Mouse (Mus musculus) kidney, embryonic 15.5 days (tissue): ENCODE measurements around the gene Plpp2. TPM values are rescaled to one million over a fixed set of nuclear protein-coding genes. Genes with fewer than 3 reads are reported as not detected.

Experiments
- ATAC-seq: fragments of 200-750 bp; cut with Nextera tagmentation; replicated peaks from 2 replicates; pipeline ENCODE4 v1.8.0; 2017; ENCODE audit warnings: moderate TSS enrichment; ENCODE audit not compliant: low FRiP score
- H3K27ac ChIP-seq: fragments of 300-500 bp; sonication (generic); 2 replicates; pipeline ENCODE4 v1.5.1; 2015; ENCODE audit warnings: mild to moderate bottlenecking, inconsistent platforms
- H3K27me3 ChIP-seq: fragments of 300-500 bp; sonication (generic); 2 replicates; pipeline ENCODE4 v1.6.1; 2015; ENCODE audit warnings: inconsistent platforms
- H3K36me3 ChIP-seq: fragments of 300-500 bp; sonication (generic); 2 replicates; pipeline ENCODE4 v1.6.1; 2015; ENCODE audit warnings: inconsistent platforms
- H3K4me1 ChIP-seq: fragments of 300-500 bp; sonication (generic); 2 replicates; pipeline ENCODE4 v1.6.1; 2015; ENCODE audit warnings: inconsistent platforms
- H3K4me2 ChIP-seq: fragments of 300-500 bp; sonication (generic); 2 replicates; pipeline ENCODE4 v1.6.1; 2015; ENCODE audit warnings: moderate library complexity, mild to moderate bottlenecking, inconsistent platforms
- H3K4me3 ChIP-seq: fragments of 300-500 bp; sonication (generic); replicated peaks from 2 replicates; pipeline ENCODE4 v1.5.1; 2015; ENCODE audit warnings: mild to moderate bottlenecking, inconsistent platforms
- H3K9ac ChIP-seq: fragments of 300-500 bp; sonication (generic); 2 replicates; pipeline ENCODE4 v1.6.1; 2015; ENCODE audit warnings: mild to moderate bottlenecking, inconsistent platforms
- H3K9me3 ChIP-seq: fragments of 300-500 bp; sonication (generic); replicated peaks from 2 replicates; pipeline ENCODE4 v1.6.1; 2016; ENCODE audit warnings: inconsistent platforms
- WGBS: fragments of 180-500 bp; shearing (Covaris S2); methylation state at CpG from one replicate; pipeline ENCODE4 v1.1.7; 2015; ENCODE audit warnings: mixed read lengths; 5-methylcytosine and 5-hydroxymethylcytosine counted together
- polyA plus RNA-seq: library from polyadenylated mRNA; unstranded; fragments of >200 nt; fragmentation: Nextera tagmentation; extraction: Ambion mirVana; gene quantifications from 2 replicates; pipeline ENCODE4 v1.2.1, GENCODE M21; 2015

The Plpp2 gene
- polyA plus RNA-seq = 42.0 and 45.7 TPM in 2 replicates

DNA sequence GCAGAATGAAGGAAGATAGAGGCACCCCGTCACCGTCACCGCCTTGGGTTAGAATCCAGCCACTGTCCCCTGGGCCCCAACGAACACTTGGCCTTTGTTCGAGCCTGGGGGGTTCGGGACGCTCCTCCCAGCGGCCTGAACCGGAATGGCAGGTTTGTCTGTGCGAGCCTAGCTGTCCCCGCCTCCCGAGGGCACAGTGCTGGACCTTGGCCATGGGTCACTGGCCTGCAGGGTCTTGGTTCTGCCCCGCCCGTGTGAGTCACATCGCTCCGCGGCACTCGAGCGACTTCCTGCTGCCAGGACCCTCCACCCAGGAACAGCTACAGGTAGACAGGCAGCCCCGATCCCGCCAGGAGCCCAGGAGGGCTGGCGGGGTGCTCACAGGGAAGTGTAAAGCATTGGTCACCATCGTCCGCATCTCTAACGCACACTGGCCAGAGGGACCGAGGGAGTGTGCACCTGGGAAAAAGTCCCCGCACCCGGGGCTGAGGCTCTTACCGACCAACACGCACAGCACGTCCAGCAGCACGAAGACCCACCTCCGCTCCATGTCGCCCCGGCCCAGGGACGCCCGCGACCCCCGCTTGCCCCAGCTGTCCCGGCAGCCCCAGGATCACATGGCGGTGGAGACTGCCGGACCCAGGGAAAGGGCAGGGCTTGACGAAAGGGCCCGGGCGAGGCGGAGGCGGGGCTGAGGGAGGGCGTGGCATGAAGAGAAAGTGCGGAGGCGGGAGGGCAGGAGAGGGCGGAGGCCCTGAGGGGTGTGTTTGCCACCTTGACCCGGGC, at the start of gene Plpp2:
Plpp2 (minus strand) TSS at position 671 of the 786 bp plus-strand sequence.
- WGBS = under 1% methylated on average over 52 of the region's 52 CpGs
- Histone ChIP-seq H3K27ac (peak within 1 kb of the TSS; percentile 84), H3K4me2 (peak within 1 kb of the TSS; percentile 77), H3K36me3 (peaks cover 17% of the 10 kb centered on the region), H3K4me3 (peak within 1 kb of the TSS; percentile 70), H3K9me3 (no peaks in the 10 kb centered on the region), H3K9ac (peak within 1 kb of the TSS; percentile 68), H3K27me3 (no peaks in the 10 kb centered on the region), H3K4me1 (peaks cover 19% of the 10 kb centered on the region)
- ATAC-seq = peak; percentile 86

DNA sequence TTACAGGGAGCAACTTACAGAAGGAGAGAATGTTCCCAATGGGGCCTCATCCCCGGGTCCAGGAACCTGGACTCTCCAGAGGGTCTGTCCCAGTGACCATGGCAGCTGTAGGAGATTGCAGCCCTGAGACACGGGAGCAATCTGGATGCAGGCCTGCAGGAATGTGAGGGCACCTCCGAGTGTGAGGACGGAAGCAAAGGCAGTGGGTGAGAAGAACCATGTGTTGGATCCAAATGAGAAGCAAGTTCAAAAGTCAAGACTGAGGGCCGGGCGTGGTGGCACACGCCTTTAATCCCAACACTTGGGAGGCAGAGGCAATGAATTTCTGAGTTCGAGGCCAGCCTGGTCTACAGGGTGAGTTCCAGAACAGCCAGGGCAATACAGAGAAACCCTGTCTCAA, 47.9 kb upstream of the Plpp2 start:
- Histone ChIP-seq H3K36me3 (no peaks in the 10 kb centered on the region), H3K9ac (no peak overlapping the region), H3K4me1 (no peaks in the 10 kb centered on the region), H3K9me3 (no peaks in the 10 kb centered on the region), H3K4me3 (no peak overlapping the region), H3K4me2 (no peak overlapping the region), H3K27ac (no peak overlapping the region), H3K27me3 (0 out of 2 replicates have a peak, but pooled peaks cover 5% of the 10 kb centered on the region)
- WGBS = 86% methylated on average over 8 of the region's 8 CpGs
- no peak for ATAC-seq

DNA sequence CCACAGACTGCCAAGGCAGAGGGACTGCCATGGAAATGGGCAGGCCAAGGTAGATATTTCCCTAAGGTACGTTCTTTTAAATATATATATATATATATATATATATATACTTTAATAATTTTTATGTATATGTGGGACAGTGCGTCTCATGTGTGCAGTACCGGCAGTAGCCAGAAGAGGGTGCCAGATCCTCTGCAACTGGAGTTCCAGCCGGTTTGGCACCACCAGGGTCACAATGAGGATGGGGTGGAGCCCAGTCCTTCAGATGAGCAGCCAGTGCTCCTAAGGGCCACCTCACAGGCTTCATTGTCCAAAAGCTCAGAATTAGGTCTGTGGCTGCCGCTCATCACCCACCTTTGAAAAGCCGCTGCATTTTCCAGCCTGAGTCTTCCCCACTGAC, 47.2 kb upstream of the Plpp2 start:
- no peak overlapping the region for H3K27ac ChIP-seq
- no peak for ATAC-seq
- H3K4me2 ChIP-seq = no peak overlapping the region
- no peaks in the 10 kb centered on the region for H3K4me1 ChIP-seq
- H3K9ac ChIP-seq = no peak overlapping the region
- 44% methylated on average over 6 of the region's 6 CpGs for WGBS
- H3K4me3 ChIP-seq = no peak overlapping the region
- H3K36me3 ChIP-seq = no peaks in the 10 kb centered on the region
- no peaks in the 10 kb centered on the region for H3K9me3 ChIP-seq
- H3K27me3 ChIP-seq = 0 out of 2 replicates have a peak, but pooled peaks cover 5% of the 10 kb centered on the region

DNA sequence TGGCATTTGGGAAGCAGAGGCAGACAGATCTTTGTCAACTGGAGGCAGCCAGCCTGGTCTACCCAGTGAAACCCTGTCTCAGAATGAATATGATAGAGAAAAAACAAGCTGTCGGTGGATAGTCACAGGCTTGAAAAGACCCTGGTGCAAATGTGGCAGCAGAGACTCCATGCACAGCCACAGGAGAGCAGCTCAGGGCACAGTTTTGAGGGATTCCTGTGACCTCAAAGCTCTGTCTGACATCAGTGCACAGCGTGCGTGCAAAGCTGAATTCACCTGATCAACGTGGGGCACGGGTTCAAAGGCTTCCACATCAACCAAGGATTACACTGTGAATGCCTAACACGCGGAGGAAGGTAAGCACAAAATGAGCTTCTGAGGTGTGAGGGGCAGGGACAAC, 46.8 kb upstream of the Plpp2 start:
- H3K27ac ChIP-seq = no peak overlapping the region
- ATAC-seq = no peak
- no peak overlapping the region for H3K9ac ChIP-seq
- 72% methylated on average over 7 of the region's 7 CpGs for WGBS
- H3K4me2 ChIP-seq = no peak overlapping the region
- H3K36me3 ChIP-seq = no peaks in the 10 kb centered on the region
- H3K9me3 ChIP-seq = no peaks in the 10 kb centered on the region
- H3K27me3 ChIP-seq = 0 out of 2 replicates have a peak, but pooled peaks cover 5% of the 10 kb centered on the region
- H3K4me1 ChIP-seq = no peaks in the 10 kb centered on the region; the same call in 1 of the 2 replicates
- H3K4me3 ChIP-seq = no peak overlapping the region

DNA sequence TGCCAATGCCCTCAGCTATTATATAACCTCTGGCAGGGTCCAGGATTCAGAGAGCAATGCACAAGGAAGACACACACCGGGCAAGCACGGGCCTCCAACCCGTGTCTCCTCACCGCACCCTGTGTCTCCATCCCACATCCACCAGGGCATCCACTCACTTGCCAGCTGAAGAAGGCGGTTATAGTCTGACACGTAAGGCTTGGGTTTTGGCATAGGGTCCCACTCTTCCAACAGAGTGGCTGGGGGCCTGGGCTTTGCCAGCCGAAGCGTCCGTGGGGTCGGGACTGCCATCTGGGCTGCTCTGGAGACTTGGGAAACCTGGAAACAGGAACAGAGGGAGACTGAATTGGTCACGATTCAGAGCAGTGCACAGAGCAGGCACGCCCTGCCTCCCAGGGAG, 46.2 kb upstream of the Plpp2 start:
- H3K9me3 ChIP-seq = no peaks in the 10 kb centered on the region
- 75% methylated on average over 12 of the region's 12 CpGs for WGBS
- no peak overlapping the region for H3K4me3 ChIP-seq
- no peak for ATAC-seq
- no peak overlapping the region for H3K9ac ChIP-seq
- no peaks in the 10 kb centered on the region; the same call in 1 of the 2 replicates for H3K4me1 ChIP-seq
- no peaks in the 10 kb centered on the region for H3K36me3 ChIP-seq
- no peak overlapping the region for H3K27ac ChIP-seq
- H3K27me3 ChIP-seq = 0 out of 2 replicates have a peak, but pooled peaks cover 5% of the 10 kb centered on the region
- no peak overlapping the region for H3K4me2 ChIP-seq

DNA sequence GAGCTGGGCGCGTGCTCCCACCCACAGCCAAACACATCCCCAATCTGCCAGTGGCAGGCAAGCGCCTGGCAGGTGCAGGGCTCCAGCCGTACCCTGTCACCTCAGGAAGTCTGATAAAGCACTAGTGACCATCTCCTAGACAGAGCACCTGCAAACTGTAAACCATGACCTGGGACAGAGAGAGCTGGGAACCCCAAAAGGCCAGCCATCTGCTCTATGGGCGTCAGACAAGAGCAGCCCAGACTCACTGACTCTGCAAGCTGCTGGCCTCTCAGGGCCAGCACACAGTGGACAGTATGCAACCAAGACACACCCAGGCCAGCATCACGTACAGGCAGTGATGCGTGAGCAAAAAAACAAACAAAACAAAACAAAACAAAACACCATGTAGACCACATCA, 45.3 kb upstream of the Plpp2 start:
- 82% methylated on average over 7 of the region's 7 CpGs for WGBS

DNA sequence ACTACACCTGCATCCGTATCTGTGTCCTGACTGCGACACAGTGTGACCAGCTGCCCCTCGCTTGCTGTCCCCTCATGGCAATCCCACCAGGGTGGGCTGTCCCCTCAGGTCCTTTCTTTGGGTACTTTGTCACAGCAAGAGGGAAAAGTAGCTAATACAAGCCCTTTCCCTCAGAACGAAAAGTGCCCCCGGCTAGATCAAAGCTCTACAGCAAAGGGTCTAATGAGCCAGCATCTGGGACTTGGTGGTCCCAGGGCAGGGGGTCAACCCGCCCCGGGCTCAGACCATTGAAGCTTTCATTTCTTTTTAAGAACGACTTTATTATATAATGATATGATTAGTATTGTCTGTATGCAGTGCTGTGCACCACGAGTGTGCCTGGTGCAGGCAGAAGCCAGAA, 44.7 kb upstream of the Plpp2 start:
- 0 out of 2 replicates have a peak, but pooled peaks cover 5% of the 10 kb centered on the region for H3K27me3 ChIP-seq
- no peaks in the 10 kb centered on the region for H3K9me3 ChIP-seq
- H3K4me2 ChIP-seq = no peak overlapping the region
- H3K27ac ChIP-seq = no peak overlapping the region
- no peaks in the 10 kb centered on the region; the same call in 1 of the 2 replicates for H3K4me1 ChIP-seq
- no peak overlapping the region for H3K4me3 ChIP-seq
- H3K9ac ChIP-seq = no peak overlapping the region
- H3K36me3 ChIP-seq = no peaks in the 10 kb centered on the region
- no peak for ATAC-seq
- WGBS = 73% methylated on average over 9 of the region's 9 CpGs

More for the DNA sequence above, 45.3 kb upstream of the Plpp2 start:
- H3K4me3 ChIP-seq = no peak overlapping the region
- no peaks in the 10 kb centered on the region; the same call in 1 of the 2 replicates for H3K4me1 ChIP-seq
- ATAC-seq = no peak
- no peak overlapping the region for H3K4me2 ChIP-seq
- H3K27me3 ChIP-seq = 0 out of 2 replicates have a peak, but pooled peaks cover 5% of the 10 kb centered on the region
- no peaks in the 10 kb centered on the region for H3K9me3 ChIP-seq
- H3K36me3 ChIP-seq = no peaks in the 10 kb centered on the region
- no peak overlapping the region for H3K27ac ChIP-seq
- no peak overlapping the region for H3K9ac ChIP-seq

DNA sequence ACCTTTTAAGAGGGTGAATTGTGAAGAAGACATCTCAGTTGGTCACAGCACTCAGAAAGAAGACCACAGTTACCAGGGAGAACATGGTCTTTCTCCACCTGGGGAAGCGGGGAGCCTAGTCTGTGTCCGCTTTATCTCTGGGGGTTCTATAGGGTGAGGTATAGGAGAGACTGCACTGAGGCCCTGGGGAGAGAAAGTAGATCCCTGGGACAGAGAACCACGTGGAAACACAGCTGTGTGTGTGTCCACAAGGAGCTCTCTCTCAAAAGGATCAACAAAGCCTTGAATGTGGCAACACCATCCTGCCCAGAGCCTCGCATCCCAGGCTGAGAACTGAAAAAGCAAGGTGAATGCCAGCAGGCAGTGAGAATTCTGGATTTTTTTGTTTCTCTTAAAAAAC, 43.8 kb upstream of the Plpp2 start:
- no peak for ATAC-seq
- 76% methylated on average over 4 of the region's 4 CpGs for WGBS
- no peaks in the 10 kb centered on the region for H3K9me3 ChIP-seq
- H3K36me3 ChIP-seq = no peaks in the 10 kb centered on the region
- no peaks in the 10 kb centered on the region; the same call in 1 of the 2 replicates for H3K4me1 ChIP-seq
- 0 out of 2 replicates have a peak, but pooled peaks cover 5% of the 10 kb centered on the region for H3K27me3 ChIP-seq
- H3K9ac ChIP-seq = no peak overlapping the region
- no peak overlapping the region for H3K27ac ChIP-seq
- H3K4me2 ChIP-seq = no peak overlapping the region
- H3K4me3 ChIP-seq = no peak overlapping the region

DNA sequence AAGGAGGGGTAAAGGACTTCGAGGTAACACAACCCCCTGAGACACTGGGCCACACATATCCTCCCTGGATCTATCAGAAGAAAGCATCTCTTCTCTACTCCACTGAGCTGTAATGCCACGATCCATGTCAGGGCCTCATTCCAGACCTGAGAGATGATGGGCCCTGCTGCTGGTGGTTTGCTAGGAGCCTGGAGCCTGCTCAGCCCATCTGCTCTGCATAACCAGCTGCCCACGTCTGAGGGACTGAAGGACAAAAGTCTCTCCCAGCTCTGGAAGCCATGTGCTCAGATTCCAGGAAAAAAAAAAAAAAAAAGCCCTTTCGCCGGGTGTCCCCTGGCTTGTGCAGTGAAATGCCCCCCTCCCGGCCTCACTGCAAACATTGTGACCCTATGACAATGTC, 42.2 kb upstream of the Plpp2 start:
- Histone ChIP-seq H3K36me3 (no peaks in the 10 kb centered on the region), H3K9me3 (no peaks in the 10 kb centered on the region), H3K4me1 (no peaks in the 10 kb centered on the region; the same call in 1 of the 2 replicates), H3K4me3 (no peak overlapping the region), H3K27me3 (0 out of 2 replicates have a peak, but pooled peaks cover 5% of the 10 kb centered on the region), H3K9ac (no peak overlapping the region), H3K27ac (no peak overlapping the region), H3K4me2 (no peak overlapping the region)
- WGBS = 67% methylated on average over 6 of the region's 6 CpGs
- no peak for ATAC-seq

DNA sequence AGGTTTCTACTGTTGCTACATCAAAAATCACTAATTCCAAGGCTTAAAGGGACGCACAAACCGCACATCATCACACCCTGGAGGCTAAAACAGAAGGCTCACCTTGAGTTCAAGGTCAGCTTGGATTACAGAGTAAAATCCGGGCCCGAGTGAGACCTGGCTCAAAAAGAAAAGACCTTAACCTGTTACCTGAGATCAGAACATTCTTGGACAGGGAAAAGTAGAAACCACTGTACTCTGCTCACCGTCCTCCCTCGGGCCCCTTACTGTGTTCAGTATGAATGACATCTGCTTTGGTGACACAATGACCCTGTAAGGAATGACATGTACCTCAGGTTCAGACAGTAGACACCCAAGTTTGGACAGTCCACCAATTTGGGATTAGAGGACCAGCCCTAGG, 41.2 kb upstream of the Plpp2 start:
- Histone ChIP-seq H3K4me3 (no peak overlapping the region), H3K36me3 (no peaks in the 10 kb centered on the region), H3K27ac (no peak overlapping the region), H3K9me3 (no peaks in the 10 kb centered on the region), H3K4me2 (no peak overlapping the region), H3K27me3 (0 out of 2 replicates have a peak, but pooled peaks cover 5% of the 10 kb centered on the region), H3K4me1 (no peaks in the 10 kb centered on the region; the same call in 1 of the 2 replicates), H3K9ac (no peak overlapping the region)
- no peak for ATAC-seq
- WGBS = 85% methylated on average over 6 of the region's 6 CpGs

DNA sequence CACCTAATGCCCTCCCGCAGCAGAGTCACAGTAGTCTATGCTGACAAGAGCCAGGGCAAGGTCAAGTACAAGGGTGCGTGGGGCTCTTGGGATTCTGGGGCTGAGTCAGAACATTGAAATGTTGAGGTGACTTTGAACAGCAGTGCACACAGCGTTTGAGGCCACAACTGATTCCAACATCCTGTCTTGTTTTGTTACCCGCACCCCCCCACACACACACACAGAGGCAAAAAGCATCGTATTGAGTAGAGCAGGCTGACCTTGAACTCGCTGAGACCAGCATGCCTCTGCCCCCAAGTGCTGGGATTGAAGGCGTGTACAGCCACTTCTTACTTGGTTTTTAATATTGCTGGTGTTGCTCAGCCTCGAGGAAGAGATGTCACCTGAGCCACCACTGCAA, 40.8 kb upstream of the Plpp2 start:
- no peak for ATAC-seq
- Histone ChIP-seq H3K27ac (no peak overlapping the region), H3K36me3 (no peaks in the 10 kb centered on the region), H3K9ac (no peak overlapping the region), H3K9me3 (no peaks in the 10 kb centered on the region), H3K27me3 (0 out of 2 replicates have a peak, but pooled peaks cover 5% of the 10 kb centered on the region), H3K4me2 (no peak overlapping the region), H3K4me1 (no peaks in the 10 kb centered on the region; the same call in 1 of the 2 replicates), H3K4me3 (no peak overlapping the region)
- 78% methylated on average over 8 of the region's 8 CpGs for WGBS

DNA sequence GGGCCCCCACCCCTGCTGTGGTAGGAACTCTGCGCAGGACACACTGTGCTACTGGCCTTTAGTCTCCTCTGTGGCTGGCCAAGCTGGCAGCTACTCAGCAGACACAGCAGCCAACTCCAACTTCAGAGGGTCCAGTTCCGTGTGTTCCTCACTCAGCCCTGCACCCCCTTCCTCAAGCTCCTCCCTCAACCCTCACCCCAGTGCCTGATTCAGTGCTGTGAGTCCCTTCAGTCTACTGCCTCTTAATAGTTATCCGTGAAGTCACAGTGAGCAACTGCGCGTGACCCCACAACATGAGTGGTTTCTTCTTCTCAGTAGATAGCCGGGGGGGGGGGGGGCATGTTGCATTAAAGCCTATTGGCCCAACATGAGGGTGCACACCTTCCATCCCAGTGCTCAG, 40.0 kb upstream of the Plpp2 start:
- no peak for ATAC-seq
- 81% methylated on average over 6 of the region's 6 CpGs for WGBS
- H3K27ac ChIP-seq = no peak overlapping the region

More for the DNA sequence above, 40.0 kb upstream of the Plpp2 start:
- Histone ChIP-seq H3K9ac (no peak overlapping the region), H3K4me3 (no peak overlapping the region), H3K9me3 (no peaks in the 10 kb centered on the region), H3K27me3 (0 out of 2 replicates have a peak, but pooled peaks cover 5% of the 10 kb centered on the region), H3K4me2 (no peak overlapping the region), H3K4me1 (no peaks in the 10 kb centered on the region; the same call in 1 of the 2 replicates), H3K36me3 (no peaks in the 10 kb centered on the region)
